Mouse (Mus musculus) kidney, postnatal 0 days (tissue): Measurements from ENCODE around the gene Sardh. TPM values are rescaled to one million over a fixed set of nuclear protein-coding genes. Genes with fewer than 3 reads are reported as not detected.

Experiments used
- ATAC-seq: fragments of 200-750 bp; cut with Nextera tagmentation; replicated peaks from 2 replicates; pipeline ENCODE4 v1.8.0; 2017; ENCODE audit warnings: low read depth, moderate number of reproducible peaks, moderate TSS enrichment, moderate library complexity; ENCODE audit not compliant: low FRiP score
- DNase-seq: peaks from one replicate; pipeline ENCODE4 v3.0.0-alpha.2; 2016; ENCODE audit warnings: low spot score
- H3K27ac ChIP-seq: fragments of 300-500 bp; sonication (generic); 2 replicates; pipeline ENCODE4 v1.5.1; 2014; ENCODE audit warnings: mild to moderate bottlenecking
- H3K27me3 ChIP-seq: fragments of 300-500 bp; sonication (generic); 2 replicates; pipeline ENCODE4 v1.6.1; 2014; ENCODE audit warnings: low read length, mixed read lengths; ENCODE audit not compliant: insufficient read depth
- H3K36me3 ChIP-seq: fragments of 300-500 bp; sonication (generic); 2 replicates; pipeline ENCODE4 v1.6.1; 2014; ENCODE audit warnings: low read length, mixed read lengths; ENCODE audit not compliant: insufficient read depth
- H3K4me1 ChIP-seq: fragments of 300-500 bp; sonication (generic); replicated peaks from 2 replicates; pipeline ENCODE4 v1.6.1; 2014; ENCODE audit warnings: antibody characterized with exemption, low read length, mixed read lengths; ENCODE audit not compliant: insufficient read depth
- H3K4me2 ChIP-seq: fragments of 300-500 bp; sonication (generic); 2 replicates; pipeline ENCODE4 v1.6.1; 2014; ENCODE audit warnings: mild to moderate bottlenecking, low read length, moderate library complexity, mixed read lengths
- H3K4me3 ChIP-seq: fragments of 300-500 bp; sonication (generic); replicated peaks from 2 replicates; pipeline ENCODE4 v1.5.1; 2014; ENCODE audit warnings: low read depth, low read length
- H3K9ac ChIP-seq: fragments of 300-500 bp; sonication (generic); 2 replicates; pipeline ENCODE4 v1.6.1; 2014; ENCODE audit warnings: low read depth, low read length
- H3K9me3 ChIP-seq: fragments of 300-500 bp; sonication (generic); replicated peaks from 2 replicates; pipeline ENCODE4 v1.6.1; 2016; ENCODE audit warnings: low read length, inconsistent platforms, mixed read lengths
- CTCF ChIP-seq: IDR thresholded peaks from 2 replicates; pipeline ENCODE4 v1.5.1; 2016; ENCODE audit warnings: antibody characterized with exemption, low read depth, mild to moderate bottlenecking, moderate library complexity
- WGBS: fragments of 180-500 bp; shearing (Covaris S2); extraction: QIAGEN DNeasy Blood & Tissue Kit; methylation state at CpG from one replicate; pipeline ENCODE4 v1.1.7; 2014; 5-methylcytosine and 5-hydroxymethylcytosine counted together
- polyA plus RNA-seq: library from polyadenylated mRNA; unstranded; fragments of >200 nt; fragmentation: Nextera tagmentation; extraction: Ambion mirVana; gene quantifications from 2 replicates; pipeline ENCODE4 v1.2.1, GENCODE M21; 2015

Gene Sardh
- polyA plus RNA-seq, 1 experiment from 2014 or later = 48.6 TPM

GRCm38 (mm10) chr2:27229481-27230105 lies 18.5 kb downstream of the Sardh start:
- no peak overlapping the region for H3K9ac ChIP-seq
- H3K4me1 ChIP-seq = no peaks in the 10 kb centered on the region
- no peaks in the 10 kb centered on the region for H3K9me3 ChIP-seq
- no peak overlapping the region for H3K27ac ChIP-seq
- H3K27me3 ChIP-seq = no peaks in the 10 kb centered on the region
- DNase-seq = no peak
- H3K4me2 ChIP-seq = no peak overlapping the region
- ATAC-seq = no peak
- H3K4me3 ChIP-seq = no peak overlapping the region
- TF ChIP-seq CTCF = no peak
- 75% methylated on average over 2 of the region's 2 CpGs for WGBS
- peaks cover 26% of the 10 kb centered on the region; the same call in 1 of the 2 replicates for H3K36me3 ChIP-seq

DNA sequence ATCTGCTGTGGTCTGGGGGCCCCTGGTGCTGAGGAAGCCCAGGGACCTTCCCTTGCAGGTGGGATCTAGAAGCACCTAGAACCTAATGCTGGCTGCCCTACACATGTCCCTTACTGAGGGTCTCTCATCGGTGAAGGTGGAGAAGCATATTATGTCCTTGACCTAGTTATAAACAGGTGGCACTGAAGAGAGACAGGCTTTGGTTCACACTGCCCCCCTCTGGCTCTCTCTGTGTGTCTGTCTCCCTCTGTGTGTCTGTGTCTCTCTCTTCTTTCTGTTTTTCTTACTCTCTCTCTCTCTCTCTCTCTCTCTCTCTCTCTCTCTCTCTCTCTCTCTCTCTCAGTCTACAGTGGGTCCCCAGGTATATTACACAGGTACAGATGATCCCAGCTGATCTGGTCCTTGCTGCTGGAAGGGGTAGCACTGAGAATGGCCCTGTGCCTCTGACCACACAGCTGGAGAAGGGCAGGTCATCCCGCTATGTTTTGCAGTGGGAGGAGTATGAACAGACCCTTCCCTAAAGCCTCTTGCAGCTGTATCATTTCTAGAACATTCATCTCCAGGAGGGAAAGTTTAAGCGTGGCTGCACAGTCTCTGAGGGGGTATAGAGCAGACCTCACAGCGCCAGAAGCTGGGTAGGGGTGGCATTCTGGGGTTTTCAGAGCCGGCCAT lies 19.2 kb downstream of the Sardh start:
- Histone ChIP-seq H3K4me1 (no peaks in the 10 kb centered on the region), H3K4me2 (no peak overlapping the region), H3K4me3 (no peak overlapping the region), H3K36me3 (peaks cover 26% of the 10 kb centered on the region; the same call in 1 of the 2 replicates), H3K9me3 (no peaks in the 10 kb centered on the region), H3K27ac (no peak overlapping the region), H3K9ac (no peak overlapping the region), H3K27me3 (no peaks in the 10 kb centered on the region)
- 0 out of 2 replicates have a peak, but pooled peaks have one; percentile 10 for TF ChIP-seq CTCF
- 81% methylated on average over 5 of the region's 5 CpGs for WGBS
- peak; percentile 24 for DNase-seq
- no peak for ATAC-seq

DNA sequence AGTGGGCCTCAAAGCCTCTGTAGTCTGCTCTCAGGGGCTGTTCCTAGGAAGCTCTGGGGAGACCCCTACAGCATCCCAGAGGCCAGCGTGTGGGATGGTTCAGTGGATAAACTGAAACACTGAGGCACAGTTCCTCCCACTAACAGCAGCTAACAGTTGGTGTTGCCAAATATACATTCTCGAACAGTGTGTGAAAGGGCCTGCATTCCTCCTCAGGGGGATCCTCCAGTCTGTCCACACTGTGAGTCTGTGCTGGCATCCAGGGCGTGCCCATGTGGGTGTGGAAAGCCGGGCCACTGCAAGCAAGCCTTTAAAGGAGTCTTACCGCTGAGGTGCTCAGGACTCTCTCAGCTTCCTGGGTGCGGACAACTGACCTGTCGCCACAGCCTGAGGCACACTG lies 21.6 kb downstream of the Sardh start:
- Histone ChIP-seq H3K4me1 (no peaks in the 10 kb centered on the region), H3K27me3 (no peaks in the 10 kb centered on the region), H3K9me3 (no peaks in the 10 kb centered on the region), H3K36me3 (peaks cover 24% of the 10 kb centered on the region; the same call in 1 of the 2 replicates), H3K4me2 (no peak overlapping the region), H3K9ac (no peak overlapping the region), H3K27ac (no peak overlapping the region), H3K4me3 (no peak overlapping the region)
- 72% methylated on average over 7 of the region's 7 CpGs for WGBS
- DNase-seq (no peak), ATAC-seq (no peak)
- no peak for TF ChIP-seq CTCF

- H3K4me1 ChIP-seq = no peaks in the 10 kb centered on the region
- no peak overlapping the region for H3K27ac ChIP-seq
- H3K4me3 ChIP-seq = no peak overlapping the region
- peaks cover 24% of the 10 kb centered on the region; the same call in 1 of the 2 replicates for H3K36me3 ChIP-seq
- H3K9ac ChIP-seq = no peak overlapping the region
- H3K9me3 ChIP-seq = no peaks in the 10 kb centered on the region
- H3K4me2 ChIP-seq = no peak overlapping the region
- 78% methylated on average over 7 of the region's 7 CpGs for WGBS
- DNase-seq (no peak), ATAC-seq (no peak)
- no peak for TF ChIP-seq CTCF
- H3K27me3 ChIP-seq = no peaks in the 10 kb centered on the region
Measured at GRCm38 (mm10) chr2:27223012-27223421, 25.1 kb downstream of the Sardh start.

DNA sequence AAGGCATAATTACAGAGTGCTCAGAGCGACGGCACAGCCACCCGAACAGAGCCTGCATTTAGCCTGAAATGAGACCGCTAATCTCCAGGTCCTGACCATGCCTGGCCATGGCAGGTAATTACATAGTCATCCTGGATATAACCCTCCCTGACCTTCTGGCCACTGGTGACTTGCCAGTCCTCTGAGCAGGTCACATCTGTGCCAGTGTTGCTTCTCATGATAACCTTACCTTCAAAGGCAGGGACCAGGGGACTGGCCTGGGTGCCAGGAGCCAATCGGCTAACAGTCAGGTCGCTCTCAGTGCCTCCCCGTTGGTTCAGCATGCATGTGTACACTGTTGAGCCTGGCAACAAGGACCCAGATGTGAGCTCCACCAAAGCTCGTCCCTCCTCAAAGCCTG lies 29.6 kb downstream of the Sardh start:
- Histone ChIP-seq H3K9me3 (no peaks in the 10 kb centered on the region), H3K4me3 (no peak overlapping the region), H3K4me1 (no peaks in the 10 kb centered on the region), H3K4me2 (no peak overlapping the region), H3K27ac (no peak overlapping the region), H3K27me3 (no peaks in the 10 kb centered on the region), H3K36me3 (peaks cover 11% of the 10 kb centered on the region; the same call in 1 of the 2 replicates), H3K9ac (no peak overlapping the region)
- ATAC-seq = no peak
- no peak for DNase-seq
- no peak for TF ChIP-seq CTCF
- 88% methylated on average over 8 of the region's 8 CpGs for WGBS

DNA sequence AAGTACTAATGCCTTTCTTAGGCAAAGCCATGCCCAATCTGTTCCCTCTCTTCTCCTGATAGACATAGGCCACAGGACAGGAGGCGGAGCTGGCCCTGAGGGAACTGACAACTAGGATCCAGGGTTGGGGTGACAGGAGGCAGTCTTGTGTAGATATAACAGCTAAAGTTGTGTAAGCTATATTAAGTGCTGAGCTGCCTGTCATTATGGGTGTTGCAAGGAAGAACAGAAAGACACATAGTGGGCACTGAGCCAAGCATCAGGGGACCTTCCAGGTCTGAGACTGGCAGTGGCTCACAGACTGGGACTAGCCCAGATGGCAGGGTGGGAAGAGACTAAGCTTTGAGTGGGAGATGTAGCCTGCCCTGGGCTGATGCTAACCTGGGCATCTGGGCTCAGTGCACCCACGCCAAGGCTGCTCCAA lies 30.0 kb downstream of the Sardh start:
- no peaks in the 10 kb centered on the region for H3K4me1 ChIP-seq
- ATAC-seq (no peak), DNase-seq (no peak)
- H3K27me3 ChIP-seq = no peaks in the 10 kb centered on the region
- no peaks in the 10 kb centered on the region for H3K9me3 ChIP-seq
- no peak overlapping the region for H3K9ac ChIP-seq
- no peak overlapping the region for H3K27ac ChIP-seq
- WGBS = 91% methylated on average over 2 of the region's 2 CpGs
- no peak overlapping the region for H3K4me2 ChIP-seq
- H3K4me3 ChIP-seq = no peak overlapping the region
- peaks cover 14% of the 10 kb centered on the region; the same call in 1 of the 2 replicates for H3K36me3 ChIP-seq
- TF ChIP-seq CTCF = no peak
